Mouse (Mus musculus) hindbrain, postnatal 0 days (tissue): ENCODE measurements around the gene Iqcd. TPM values are rescaled to one million over a fixed set of nuclear protein-coding genes. Genes with fewer than 3 reads are reported as not detected.

Experiments used
- ATAC-seq: fragments of 200-750 bp; cut with Nextera tagmentation; 2 replicates; pipeline ENCODE4 v1.8.0; 2017; ENCODE audit warnings: mild to moderate bottlenecking, moderate TSS enrichment, moderate library complexity
- DNase-seq: peaks from one replicate; pipeline ENCODE4 v3.0.0-alpha.2; 2015; ENCODE audit warnings: low spot score
- H3K27ac ChIP-seq: fragments of 300-500 bp; sonication (generic); 2 replicates; pipeline ENCODE4 v1.5.1; 2014; ENCODE audit warnings: mild to moderate bottlenecking
- H3K27me3 ChIP-seq: fragments of 300-500 bp; sonication (generic); 2 replicates; pipeline ENCODE4 v1.6.1; 2014; ENCODE audit warnings: low read length, mixed read lengths; ENCODE audit not compliant: insufficient read depth
- H3K36me3 ChIP-seq: fragments of 300-500 bp; sonication (generic); 2 replicates; pipeline ENCODE4 v1.6.1; 2014; ENCODE audit warnings: low read length, mixed read lengths; ENCODE audit not compliant: insufficient read depth
- H3K4me1 ChIP-seq: fragments of 300-500 bp; sonication (generic); 2 replicates; pipeline ENCODE4 v1.6.1; 2014; ENCODE audit warnings: antibody characterized with exemption, low read length, mixed read lengths; ENCODE audit not compliant: insufficient read depth
- H3K4me2 ChIP-seq: fragments of 300-500 bp; sonication (generic); 2 replicates; pipeline ENCODE4 v1.6.1; 2014; ENCODE audit warnings: low read depth, mild to moderate bottlenecking, low read length, moderate library complexity, mixed read lengths
- H3K4me3 ChIP-seq: fragments of 300-500 bp; sonication (generic); 2 replicates; pipeline ENCODE4 v1.5.1; 2014; ENCODE audit warnings: low read length
- H3K9ac ChIP-seq: fragments of 300-500 bp; sonication (generic); replicated peaks from 2 replicates; pipeline ENCODE4 v1.6.1; 2014; ENCODE audit warnings: mild to moderate bottlenecking, low read length, moderate library complexity, mixed read lengths
- H3K9me3 ChIP-seq: fragments of 300-500 bp; sonication (generic); 2 replicates; pipeline ENCODE4 v1.6.1; 2016; ENCODE audit warnings: low read length, mixed read lengths
- CTCF ChIP-seq: IDR thresholded peaks from 2 replicates; pipeline ENCODE4 v1.5.1; 2016; ENCODE audit warnings: antibody characterized with exemption, control low read depth, low read depth
- WGBS: fragments of 180-500 bp; shearing (Covaris S2); extraction: QIAGEN DNeasy Blood & Tissue Kit; methylation state at CpG from one replicate; pipeline ENCODE4 v1.1.7; 2014; 5-methylcytosine and 5-hydroxymethylcytosine counted together
- polyA plus RNA-seq: library from polyadenylated mRNA; unstranded; fragments of >200 nt; fragmentation: Nextera tagmentation; extraction: Ambion mirVana; gene quantifications from 2 replicates; pipeline ENCODE4 v1.2.1, GENCODE M21; 2015
- total RNA-seq: library from RNA; depleted of rRNA; stranded (reverse); fragments of >200 nt; gene quantifications from 2 replicates; pipeline ENCODE4 v1.2.3, GENCODE M21; 2014

Iqcd gene
- total and polyA plus RNA-seq, 2 experiments from 2014 or later = 0.63 to 2.0 TPM

DNA sequence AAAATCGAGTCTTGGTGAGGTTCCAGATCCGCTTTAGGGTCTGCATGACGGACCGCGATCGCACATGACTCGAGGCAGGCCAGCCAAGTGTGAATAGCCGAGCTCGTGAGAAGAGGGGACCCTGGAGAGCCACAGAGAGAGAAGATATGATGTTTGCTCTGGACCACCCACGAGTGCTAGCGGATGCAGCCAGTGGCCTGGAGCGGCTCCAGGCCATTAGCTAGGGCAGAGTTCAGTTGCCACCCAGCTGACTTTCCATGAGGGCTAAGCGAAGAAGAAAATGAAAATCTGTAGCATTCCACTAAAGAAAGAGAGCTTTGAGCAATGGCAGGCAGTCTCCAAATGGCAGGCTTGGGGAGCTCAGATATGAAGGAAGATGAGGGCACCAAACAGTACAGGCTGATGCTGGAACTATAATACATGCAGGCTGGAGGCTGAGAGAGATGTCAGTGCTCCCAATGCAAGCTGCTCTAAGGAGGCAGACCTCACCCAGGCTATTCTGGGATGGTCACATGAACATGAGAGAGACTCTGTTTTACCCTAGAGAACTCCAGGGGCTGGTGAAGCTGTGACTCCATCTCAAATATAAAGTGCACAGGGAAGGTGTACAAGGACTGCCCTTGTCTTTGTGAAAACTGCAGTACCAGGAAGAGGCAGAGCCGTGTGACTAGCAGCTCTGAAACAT is 17.6 kb upstream of the Iqcd start:
- Histone ChIP-seq H3K4me1 (peaks cover 54% of the 10 kb centered on the region), H3K9me3 (no peaks in the 10 kb centered on the region), H3K27ac (peak overlapping the region; percentile 72), H3K36me3 (no peaks in the 10 kb centered on the region), H3K27me3 (no peaks in the 10 kb centered on the region), H3K4me3 (no peak overlapping the region), H3K4me2 (no peak overlapping the region), H3K9ac (no peak overlapping the region)
- ATAC-seq (no peak), DNase-seq (peak; percentile 76)
- 28% methylated on average over 14 of the region's 14 CpGs for WGBS
- no peak for TF ChIP-seq CTCF

DNA sequence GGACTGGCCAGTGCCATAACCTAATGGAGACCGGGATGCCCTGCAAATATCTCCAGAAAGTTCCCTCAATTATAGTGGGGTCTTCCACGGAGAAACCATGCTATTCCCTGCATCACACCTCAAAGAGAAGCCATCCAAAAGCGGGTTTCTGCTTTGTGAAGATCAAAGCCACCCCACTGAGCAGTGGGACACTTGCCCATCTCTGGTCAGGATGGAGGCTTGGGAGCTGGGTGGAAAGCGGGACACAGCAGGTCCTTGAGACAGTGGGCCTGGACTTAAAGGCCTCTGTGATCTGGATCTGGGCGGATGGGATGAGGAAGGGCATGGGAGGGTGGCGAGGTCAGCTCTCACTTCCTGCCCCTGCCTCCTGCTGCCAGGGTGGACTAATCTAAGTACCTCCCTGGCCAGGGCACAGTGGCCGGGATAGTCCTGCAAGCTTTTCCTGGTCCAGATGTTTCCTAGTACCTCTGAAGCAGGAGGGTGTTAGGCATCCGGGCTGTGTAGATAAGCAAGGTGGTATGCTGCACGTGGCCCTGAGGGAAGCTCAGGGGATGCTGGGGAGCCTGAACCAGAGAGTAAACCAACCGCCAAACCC is 14.2 kb upstream of the Iqcd start:
- 71% methylated on average over 10 of the region's 10 CpGs for WGBS
- Histone ChIP-seq H3K27me3 (no peaks in the 10 kb centered on the region), H3K4me3 (no peak overlapping the region), H3K9me3 (no peaks in the 10 kb centered on the region), H3K36me3 (no peaks in the 10 kb centered on the region), H3K27ac (no peak overlapping the region), H3K9ac (no peak overlapping the region), H3K4me1 (peaks cover 27% of the 10 kb centered on the region; the same call in 1 of the 2 replicates), H3K4me2 (no peak overlapping the region)
- DNase-seq (no peak), ATAC-seq (no peak)
- TF ChIP-seq CTCF = no peak

DNA sequence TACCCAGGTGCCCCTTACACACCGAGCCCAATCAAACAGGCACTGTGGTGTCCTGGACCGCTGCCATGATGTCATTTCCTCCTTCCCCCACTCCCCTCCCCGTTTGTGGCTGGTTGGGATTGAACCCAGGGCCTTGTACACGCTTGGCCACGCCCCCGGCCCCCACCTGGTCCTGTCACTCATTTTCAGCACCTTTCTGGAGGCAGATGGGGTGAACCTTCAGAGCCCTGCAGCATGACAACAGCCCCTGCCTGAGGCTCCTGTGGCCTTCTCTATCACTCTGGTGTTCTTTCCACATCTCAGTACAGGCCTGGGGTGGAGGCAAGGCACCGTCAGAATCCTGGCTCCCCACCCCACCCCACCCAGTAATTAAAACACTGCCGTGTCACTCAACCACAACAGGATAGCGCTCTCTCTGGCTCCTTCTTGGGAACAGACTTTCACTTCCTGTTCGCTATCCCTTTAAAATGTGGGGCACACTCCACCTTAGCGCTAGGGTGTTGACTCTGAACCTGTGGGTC is 12.0 kb upstream of the Iqcd start:
- Histone ChIP-seq H3K9me3 (no peaks in the 10 kb centered on the region), H3K4me2 (no peak overlapping the region), H3K4me1 (peaks cover 18% of the 10 kb centered on the region), H3K4me3 (no peak overlapping the region), H3K9ac (no peak overlapping the region), H3K27ac (no peak overlapping the region), H3K36me3 (peaks cover 2% of the 10 kb centered on the region; the same call in 1 of the 2 replicates), H3K27me3 (no peaks in the 10 kb centered on the region)
- DNase-seq (no peak), ATAC-seq (no peak)
- TF ChIP-seq CTCF = no peak
- 75% methylated on average over 11 of the region's 11 CpGs for WGBS

DNA sequence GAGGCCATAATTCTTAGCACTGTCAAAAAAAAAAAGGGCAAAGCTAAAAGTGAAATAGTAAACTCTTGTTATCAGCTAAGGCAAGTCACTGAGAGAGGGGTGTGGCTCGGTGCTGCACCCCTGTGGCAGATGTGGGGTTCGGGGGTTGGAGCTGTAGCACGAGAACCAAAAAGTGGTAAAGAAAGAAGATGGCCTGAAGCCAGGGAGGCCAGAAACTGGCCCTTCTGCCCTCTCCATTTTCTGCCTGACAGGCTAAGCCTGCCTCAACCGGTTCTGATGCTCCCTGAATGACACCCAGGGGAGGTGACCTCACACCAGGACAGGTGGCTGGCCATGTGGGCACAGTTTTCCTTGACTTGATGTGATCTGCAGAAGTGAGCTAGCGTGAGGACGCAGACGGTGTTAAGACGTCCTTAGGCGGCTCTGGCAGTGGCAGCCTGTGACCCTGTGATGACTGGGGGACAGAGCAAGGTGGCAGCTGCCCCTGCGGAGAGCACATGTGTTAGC is 10.8 kb upstream of the Iqcd start:
- Histone ChIP-seq H3K4me2 (no peak overlapping the region), H3K4me1 (peaks cover 18% of the 10 kb centered on the region), H3K27me3 (no peaks in the 10 kb centered on the region), H3K27ac (no peak overlapping the region), H3K9me3 (no peaks in the 10 kb centered on the region), H3K4me3 (no peak overlapping the region), H3K36me3 (peaks cover 6% of the 10 kb centered on the region), H3K9ac (no peak overlapping the region)
- ATAC-seq (no peak), DNase-seq (no peak)
- WGBS = 53% methylated on average over 10 of the region's 10 CpGs
- TF ChIP-seq CTCF = peak; percentile 44

DNA sequence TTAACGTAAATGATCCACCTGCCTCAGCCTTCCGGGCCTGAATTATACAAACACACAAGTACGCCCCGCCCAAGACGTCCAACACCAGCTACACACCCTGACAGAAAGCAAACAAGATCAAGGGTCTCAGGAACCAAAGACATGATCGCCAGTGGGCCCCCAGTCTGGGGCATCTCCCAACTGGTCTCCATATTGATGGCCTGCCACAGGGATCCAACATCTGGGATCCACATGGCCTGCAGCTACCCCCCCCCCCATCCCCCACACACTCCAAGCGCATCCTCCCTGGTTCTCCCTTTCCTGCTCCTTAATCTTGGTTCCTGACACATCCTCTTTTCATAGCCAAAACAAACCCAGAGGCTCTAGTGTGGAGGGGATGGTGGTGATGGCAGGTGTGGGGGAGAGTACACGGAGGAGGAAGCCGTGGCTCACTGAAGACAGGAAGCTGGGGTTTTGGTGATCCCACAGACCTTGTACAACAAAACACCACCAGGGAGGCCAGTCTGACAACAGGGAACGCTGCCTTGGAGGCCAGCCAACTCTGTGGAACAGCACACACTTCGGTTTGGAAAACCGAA is 10.2 kb upstream of the Iqcd start:
- no peak for TF ChIP-seq CTCF
- Histone ChIP-seq H3K9ac (no peak overlapping the region), H3K9me3 (no peaks in the 10 kb centered on the region), H3K27me3 (no peaks in the 10 kb centered on the region), H3K4me2 (no peak overlapping the region), H3K4me3 (no peak overlapping the region), H3K27ac (peak overlapping the region; percentile 70; the same call in 1 of the 2 replicates), H3K36me3 (peaks cover 12% of the 10 kb centered on the region), H3K4me1 (peaks cover 18% of the 10 kb centered on the region)
- DNase-seq (no peak), ATAC-seq (no peak)
- 47% methylated on average over 12 of the region's 12 CpGs for WGBS

DNA sequence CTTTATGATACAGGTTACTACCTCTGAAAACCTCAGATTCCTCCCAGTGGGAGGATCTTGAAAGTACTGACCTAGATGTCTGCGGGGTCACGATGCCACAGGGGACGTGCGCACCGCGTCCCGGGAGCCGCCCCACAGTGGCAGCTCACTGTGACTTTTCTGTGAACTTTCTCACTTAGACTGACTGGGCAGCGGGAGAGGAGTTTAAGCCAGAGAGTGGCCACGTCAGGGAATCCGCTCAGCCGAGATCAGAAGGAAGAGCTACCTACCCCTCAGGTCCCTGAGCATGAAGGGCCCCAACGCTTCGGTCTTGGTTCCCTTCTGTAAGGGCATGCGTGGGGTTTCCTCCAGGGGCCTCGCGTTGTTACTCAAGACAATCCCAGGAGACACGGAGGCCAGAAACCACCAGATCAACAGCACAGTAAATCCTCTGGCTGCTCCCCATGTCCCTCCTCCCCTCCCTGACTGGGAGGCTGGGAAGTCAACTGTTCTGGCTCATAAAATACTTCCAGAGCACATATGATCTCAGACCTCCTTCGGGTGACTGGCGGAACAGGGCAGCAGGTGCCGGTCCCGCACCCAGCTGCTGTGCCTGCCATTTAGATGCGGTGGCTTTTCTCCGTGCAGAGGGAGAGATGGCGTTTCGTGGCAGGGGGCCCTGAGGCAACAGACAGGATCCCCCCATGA is 9.5 kb upstream of the Iqcd start:
- peak overlapping the region; percentile 70 for H3K27ac ChIP-seq
- DNase-seq = peak; percentile 61
- H3K4me2 ChIP-seq = peak overlapping the region; percentile 13; the same call in 1 of the 2 replicates
- H3K9ac ChIP-seq = peak overlapping the region; percentile 30; the same call in 1 of the 2 replicates
- no peak for TF ChIP-seq CTCF
- H3K4me3 ChIP-seq = no peak overlapping the region
- 39% methylated on average over 26 of the region's 26 CpGs for whole genome bisulfite sequencing
- no peaks in the 10 kb centered on the region for H3K9me3 ChIP-seq
- peak; percentile 61 for ATAC-seq
- H3K27me3 ChIP-seq = no peaks in the 10 kb centered on the region
- H3K36me3 ChIP-seq = peaks cover 12% of the 10 kb centered on the region
- H3K4me1 ChIP-seq = peaks cover 18% of the 10 kb centered on the region
